Mouse (Mus musculus) pancreas, adult 10 weeks (tissue): Measurements from ENCODE around the gene Gpr82. TPM values are rescaled to one million over a fixed set of nuclear protein-coding genes. Genes with fewer than 3 reads are reported as not detected.

Experiments used
- polyA plus RNA-seq: library from polyadenylated mRNA; stranded (reverse); fragments of 350-450 nt; fragmentation: Illumina TruSeq; extraction: RNeasy Lipid Tissue Mini Kit (QIAGEN cat#74804); gene quantifications from one replicate; pipeline ENCODE4 v1.2.3, GENCODE M21; 2015; ENCODE audit warnings: low read depth, low replicate concordance; ENCODE audit not compliant: insufficient read depth

The Gpr82 gene
- not detected for polyA plus RNA-seq

DNA sequence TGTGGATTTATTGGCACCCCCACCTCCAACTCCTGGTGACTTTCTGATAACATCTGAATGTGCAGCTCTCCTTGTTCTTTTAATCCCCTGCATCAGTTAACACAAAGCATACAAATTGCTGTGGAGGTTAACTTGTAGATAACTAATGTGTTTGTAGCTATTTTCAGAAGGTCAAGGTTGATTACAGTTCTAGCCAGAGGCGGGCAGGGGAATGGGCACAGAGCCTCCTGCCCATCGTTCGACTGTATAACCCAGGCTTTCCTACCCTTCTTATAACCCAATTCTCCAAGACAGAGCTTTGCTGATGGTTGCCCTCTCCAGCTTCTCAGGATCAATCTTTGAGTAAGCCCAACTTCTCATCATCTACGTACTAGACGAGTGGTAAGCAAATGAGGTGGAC is at the start of gene Gpr82:
Gene Gpr82, plus strand, starts transcription at position 301 of the 400 bp plus-strand sequence.

DNA sequence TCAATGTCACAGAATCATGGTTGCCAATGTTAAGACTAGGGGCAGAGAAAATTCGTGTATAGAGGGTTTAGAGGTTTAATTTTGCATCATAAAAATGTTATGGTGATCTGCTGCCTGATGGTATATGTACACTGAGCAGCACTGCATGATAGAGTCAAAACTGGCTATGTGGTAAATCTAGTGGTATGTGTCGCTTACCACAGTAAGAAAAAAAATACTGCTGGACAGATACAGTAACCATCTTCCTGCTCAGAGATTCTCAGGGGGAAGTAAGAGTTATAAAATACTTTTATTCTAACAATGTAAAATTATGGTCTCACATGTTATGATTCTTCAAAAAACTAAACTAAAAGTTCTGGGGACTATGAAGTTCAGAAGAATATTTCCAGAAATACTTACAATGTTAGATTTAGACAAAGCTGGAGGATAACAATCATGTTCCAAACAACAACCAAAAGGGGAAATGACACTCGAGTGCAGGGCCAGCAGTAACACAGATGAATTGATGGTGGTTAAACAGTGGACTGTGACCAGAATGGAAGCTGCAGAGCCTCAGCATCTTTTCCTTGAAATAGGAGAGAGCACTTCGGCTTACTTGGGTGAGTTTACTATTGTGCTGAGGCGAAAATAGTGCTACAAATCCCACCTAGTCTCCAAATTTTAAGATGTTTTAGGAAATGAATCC is 29.4 kb upstream of the Gpr82 start, which contains the start of gene Gpr34:
Gene Gpr34, plus strand, starts transcription at position 491 of the 685 bp plus-strand sequence.

Other genes with a start within 250 kb of the Gpr82 start
- not detected for gene Nyx, start 195.3 kb upstream of the Gpr82 start, polyA plus RNA-seq
- 0.81 TPM for gene Gpr34, start 29.3 kb upstream of the Gpr82 start, polyA plus RNA-seq
- gene Cask, start 190.0 kb downstream of the Gpr82 start, polyA plus RNA-seq = 4.7 TPM